Mouse (Mus musculus) left cerebral cortex, postnatal 25 days (tissue): ENCODE data around the gene Depdc5. TPM values are rescaled to one million over a fixed set of nuclear protein-coding genes. Genes with fewer than 3 reads are reported as not detected.
"Not testable (repeated sequence)": the region's sequence is repeated elsewhere in the genome, so short reads cannot be mapped to it uniquely, and the experiment has no call there.

Experiments used
- DNase-seq, 2 experiments: peaks; one replicate each; pipeline ENCODE4 v3.0.0; 2022; ENCODE audit warnings: low spot score in 2 of 2, mixed read lengths in 1 of 2
- intact Hi-C: fragments of 180-260 bp; cut with DNase I; formaldehyde crosslinking; loops from one replicate; pipeline ENCODE4 v1.15.1; 2025
- total RNA-seq, 2 experiments: library from RNA; stranded (reverse); gene quantifications; 2 replicates each; pipeline ENCODE4 v1.2.3; 2021

Depdc5 gene
- total RNA-seq, result 10 to 100 TPM; 62.2 to 68.6 TPM

DNA sequence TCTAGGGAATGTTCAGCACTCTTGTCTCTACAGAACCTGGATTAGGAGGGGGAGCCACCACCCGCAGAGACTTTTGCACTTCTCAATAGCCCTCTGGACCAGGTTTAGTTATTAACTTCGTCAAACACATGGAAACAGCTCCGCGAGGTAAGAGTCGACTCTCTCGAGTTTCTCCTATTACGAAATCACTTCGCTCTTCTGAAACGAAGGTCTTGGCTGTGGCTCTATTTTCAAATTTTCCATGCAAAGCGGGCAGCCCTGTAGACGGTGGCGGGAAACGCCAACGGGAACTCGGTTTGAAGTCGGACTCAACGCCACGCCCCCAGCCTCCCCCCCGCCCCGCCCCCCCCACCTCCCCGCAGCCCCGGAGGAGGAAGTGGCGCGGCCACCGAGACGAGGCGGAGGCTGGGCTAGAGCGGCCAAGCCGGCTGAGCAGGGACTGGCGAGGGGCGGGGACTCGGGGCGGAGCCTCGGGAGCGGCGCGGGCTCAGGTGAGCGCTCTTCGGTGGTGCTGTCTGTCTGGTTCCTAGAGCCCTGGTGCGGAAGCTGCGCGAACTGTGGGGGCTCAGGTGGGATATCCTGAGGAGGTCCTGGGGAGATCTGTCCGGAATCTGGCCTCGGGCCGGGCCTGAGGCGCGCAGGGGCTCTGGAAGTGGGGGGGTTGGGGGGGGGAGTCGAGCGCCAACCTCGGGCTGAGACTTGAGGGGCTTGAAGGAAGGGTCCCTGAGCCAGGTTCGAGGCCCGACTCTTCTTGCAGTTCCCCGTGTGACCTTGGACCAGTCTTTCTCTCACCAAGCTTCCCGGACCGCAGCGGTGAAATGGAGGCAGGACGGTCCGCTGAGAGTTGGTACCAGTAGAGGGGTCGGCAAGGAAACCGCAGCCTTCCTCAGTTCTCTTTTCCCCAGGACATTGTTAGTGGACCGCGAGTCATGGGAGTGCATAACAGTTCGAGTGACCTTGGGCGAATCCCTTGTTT lies at the start of gene Depdc5:
TSS of gene Depdc5 (plus strand) at position 449 of the 976 bp plus-strand sequence.
- intact Hi-C loops, result loop anchor here (5.0 kb wide), 1 partner anchor 169 kb away; no protein-coding TSS in a partner anchor
- peak; percentile 89 to 91 for DNase-seq

DNA sequence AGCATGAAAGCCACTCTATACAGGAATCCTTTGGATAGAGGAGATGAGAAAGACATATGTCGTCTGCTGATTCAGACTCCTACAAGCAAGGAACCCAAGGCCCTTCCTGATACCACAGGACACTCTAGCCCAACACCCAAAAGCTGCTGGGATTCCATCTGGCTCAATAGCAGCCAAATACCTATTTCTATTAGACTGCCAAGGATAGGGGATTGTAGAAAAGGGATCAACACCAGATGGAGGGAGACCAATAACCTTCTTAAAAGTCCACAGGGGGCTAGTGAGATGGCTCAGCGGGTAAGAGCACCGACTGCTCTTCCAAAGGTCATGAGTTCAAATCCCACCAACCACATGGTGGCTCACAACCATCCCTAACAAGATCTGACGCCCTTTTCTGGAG lies 48.1 kb upstream of the Depdc5 start:
- DNase-seq, result no peak
- intact Hi-C loops, result no loop called here

DNA sequence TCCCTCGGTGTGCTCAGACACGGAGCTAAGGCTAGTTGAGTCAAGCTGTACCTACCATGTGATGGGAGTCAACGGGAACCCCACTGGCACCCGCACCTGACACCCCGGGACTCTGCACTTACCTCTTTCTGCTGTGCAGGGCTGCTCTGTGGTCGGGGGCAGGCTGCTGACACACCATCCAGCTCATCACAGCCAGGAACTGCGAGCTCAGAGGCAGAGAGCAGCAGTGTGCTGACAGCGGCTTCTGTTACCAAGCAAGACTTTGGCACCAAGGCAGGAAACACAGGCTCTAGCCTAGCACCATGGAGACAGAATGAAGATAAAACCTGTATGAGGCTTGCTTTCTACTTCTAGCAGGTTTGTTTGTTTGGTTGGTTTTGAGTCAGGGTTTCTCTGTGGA lies 43.0 kb upstream of the Depdc5 start:
- peak in 1 of 2 experiments; percentile 27 for DNase-seq
- intact Hi-C loops, result no loop called here

DNA sequence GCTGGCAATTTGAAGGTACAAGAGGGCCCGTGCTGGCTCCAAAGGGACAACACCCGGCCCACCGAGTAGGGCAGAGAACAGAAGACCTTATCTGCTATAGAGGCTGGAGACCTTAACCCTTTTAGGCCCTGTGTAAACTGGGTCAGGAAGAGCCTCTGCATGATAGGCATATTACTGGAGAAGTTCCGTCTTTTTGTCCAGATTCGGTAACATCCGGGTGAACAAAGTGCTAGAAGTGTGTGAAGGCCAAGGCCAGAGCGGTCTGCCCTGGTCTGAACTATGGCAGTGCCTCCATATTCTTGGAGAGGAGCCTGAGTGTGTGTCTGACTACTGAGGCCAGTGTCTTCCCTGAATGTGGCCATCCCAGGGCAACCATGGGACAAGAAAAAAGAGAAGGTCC lies 36.5 kb upstream of the Depdc5 start, which contains the start of gene Gm20671:
TSS of gene Gm20671 (minus strand) at position 101 of the 400 bp plus-strand sequence.
- DNase-seq, result no peak
- intact Hi-C loops, result no loop called here

DNA sequence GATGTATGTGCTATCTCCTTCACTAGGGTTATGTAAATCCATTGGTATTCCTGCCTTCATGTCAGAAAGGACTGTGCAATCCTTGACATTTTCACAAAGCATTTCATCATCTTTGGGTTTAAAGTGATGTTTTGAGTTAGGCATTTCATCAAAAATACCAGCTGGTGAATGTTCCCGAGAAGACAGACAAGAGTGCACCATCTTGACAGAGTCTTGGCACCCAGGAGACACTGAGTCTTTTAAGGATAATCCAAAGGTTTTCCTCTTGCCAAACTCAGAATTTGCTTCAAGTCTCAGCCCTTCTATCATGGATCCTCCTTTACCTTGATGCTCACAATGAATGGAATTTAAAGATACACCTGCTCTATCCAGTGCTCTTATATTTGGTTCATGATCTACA lies 34.7 kb upstream of the Depdc5 start:
- intact Hi-C loops, result not testable (repeated sequence)
- DNase-seq, result peak in 1 of 2 experiments; percentile 8

DNA sequence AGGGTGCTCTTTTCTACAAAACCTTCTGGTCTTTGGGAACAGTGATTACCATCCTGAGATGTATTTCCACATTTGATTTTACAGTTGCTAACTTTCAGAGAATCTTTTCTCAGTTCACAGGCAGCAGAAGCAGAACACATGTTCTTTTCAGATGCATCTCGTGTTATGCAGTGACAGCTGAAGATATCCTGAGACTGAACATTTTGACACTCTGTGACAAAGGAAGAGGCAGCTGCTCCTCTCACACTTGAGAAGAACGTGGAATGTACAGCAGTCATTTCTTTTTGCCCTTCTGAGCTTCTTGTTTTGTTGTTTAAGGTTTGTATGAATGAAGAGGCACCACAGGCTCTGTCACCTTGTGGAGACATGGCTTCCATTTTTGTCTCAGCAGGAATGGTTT lies 33.4 kb upstream of the Depdc5 start:
- DNase-seq, result no peak
- intact Hi-C loops, result no loop called here

DNA sequence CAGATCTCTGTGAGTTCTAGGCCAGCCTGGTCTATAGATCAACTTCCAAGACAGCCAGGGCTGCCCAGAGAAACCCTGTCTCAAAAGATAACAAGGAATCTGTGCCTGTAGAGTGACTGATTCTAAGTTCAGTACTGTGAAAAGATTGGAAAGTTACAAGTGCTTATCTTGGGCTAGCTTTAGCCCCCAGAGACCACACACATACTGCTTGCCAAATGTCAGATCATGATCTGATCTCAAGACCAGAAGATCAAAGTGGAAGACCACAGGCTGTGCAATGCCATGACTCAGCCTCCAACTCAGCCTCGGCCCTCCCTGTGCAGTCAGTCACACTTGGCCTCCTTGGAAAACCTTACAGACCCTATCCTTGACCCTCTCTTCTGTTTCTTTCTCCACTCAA lies 29.0 kb upstream of the Depdc5 start:
- DNase-seq, result no peak
- intact Hi-C loops, result no loop called here

DNA sequence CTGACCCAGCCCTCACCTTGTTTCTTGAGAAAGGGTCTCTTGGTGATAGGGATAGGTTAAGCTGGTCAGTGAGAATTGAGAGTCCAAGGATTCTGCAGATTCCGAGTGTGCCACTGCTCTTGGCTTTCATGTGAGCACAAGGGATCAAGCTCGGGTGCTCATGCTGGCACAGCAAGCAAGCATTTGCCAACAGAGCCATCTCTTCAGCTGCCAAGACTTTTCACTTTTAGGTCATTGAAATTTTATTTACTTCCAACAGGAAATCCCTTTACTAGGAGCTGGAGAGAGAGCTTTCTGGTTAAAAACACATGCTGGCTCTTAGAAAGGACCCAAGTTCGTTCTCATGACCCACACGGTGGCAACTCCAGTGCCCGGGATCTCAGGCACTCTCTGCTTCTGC lies 26.5 kb upstream of the Depdc5 start:
- no peak for DNase-seq
- intact Hi-C loops, result no loop called here

DNA sequence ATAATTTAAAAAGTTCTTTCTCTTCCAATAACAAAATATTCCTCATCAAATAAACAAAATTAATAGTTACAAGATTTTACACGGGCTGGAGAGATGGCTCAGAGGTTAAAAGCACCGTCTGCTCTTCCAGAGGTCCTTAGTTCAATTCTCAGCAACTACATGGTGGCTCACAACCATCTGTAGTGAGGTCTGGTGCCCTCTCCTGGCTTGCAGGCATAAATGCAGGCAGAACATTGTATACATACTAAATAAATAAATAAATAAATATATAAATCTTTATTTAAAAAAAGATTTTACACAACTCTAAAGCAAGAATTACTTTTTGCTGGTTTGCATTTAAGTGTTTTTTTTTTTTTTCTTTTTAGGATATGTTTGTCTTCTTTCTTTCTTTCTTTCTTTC lies 23.5 kb upstream of the Depdc5 start:
- intact Hi-C loops, result no loop called here
- DNase-seq, result no peak

DNA sequence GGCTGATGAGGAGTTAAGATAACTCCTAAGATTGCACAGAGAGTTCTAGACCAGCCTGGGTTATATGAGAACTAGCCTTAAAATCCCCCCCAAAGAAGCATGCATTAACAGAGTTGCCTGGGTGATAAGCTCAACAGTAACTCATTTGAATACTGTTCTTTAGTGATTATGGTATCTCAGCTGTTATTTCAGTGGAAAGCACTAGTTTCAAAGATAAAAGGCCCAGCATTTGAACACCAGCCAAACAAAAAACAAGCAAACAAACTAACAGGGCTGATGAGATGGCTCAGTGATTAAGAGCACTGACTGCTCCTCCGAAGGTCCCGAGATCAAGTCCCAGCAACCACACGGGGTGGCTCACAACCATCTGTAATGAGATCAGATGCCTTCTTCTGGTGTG lies 14.3 kb upstream of the Depdc5 start:
- no peak for DNase-seq
- intact Hi-C loops, result no loop called here

DNA sequence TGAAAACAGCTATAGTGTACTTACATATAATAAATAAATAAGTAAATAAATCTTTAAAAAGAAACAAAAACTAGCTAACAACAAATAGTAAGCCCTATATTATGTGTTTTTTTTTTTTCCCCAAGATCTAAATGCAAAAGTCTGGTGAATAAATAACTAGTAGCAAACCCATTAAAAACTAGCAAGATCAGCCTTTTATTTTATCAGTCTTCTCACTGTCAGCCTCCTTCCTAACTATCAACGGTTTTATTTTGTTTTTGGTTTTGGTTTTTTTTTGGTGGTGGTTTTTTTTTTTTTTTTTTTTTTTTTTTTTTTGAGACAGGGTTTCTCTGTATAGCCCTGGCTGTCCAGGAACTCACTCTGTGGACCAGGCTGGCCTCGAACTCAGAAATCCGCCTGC lies 13.9 kb upstream of the Depdc5 start:
- DNase-seq, intact Hi-C loops: not testable (repeated sequence)

DNA sequence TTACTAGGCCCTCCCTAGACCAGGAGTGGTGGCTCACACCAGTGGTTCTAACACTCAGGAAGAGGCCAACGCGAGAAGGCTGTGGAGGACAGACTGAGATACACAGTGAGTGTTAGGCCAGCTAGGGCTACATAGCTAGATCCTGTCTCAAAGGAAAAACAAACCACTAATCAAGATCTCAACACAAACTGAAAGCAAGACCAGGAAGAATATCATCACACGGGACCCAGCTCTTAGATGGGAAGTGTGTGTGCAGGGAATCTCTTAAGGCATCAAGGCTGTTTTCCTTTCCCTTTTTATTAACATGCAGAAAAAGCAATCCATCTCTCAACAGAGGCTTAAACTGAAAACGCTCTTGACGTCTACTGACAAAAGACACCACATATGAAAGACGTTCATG lies 11.5 kb upstream of the Depdc5 start:
- no peak for DNase-seq
- intact Hi-C loops, result loop anchor here (5.0 kb wide), 1 partner anchor 65 kb away; the partner anchor contains the start of gene Pisd

DNA sequence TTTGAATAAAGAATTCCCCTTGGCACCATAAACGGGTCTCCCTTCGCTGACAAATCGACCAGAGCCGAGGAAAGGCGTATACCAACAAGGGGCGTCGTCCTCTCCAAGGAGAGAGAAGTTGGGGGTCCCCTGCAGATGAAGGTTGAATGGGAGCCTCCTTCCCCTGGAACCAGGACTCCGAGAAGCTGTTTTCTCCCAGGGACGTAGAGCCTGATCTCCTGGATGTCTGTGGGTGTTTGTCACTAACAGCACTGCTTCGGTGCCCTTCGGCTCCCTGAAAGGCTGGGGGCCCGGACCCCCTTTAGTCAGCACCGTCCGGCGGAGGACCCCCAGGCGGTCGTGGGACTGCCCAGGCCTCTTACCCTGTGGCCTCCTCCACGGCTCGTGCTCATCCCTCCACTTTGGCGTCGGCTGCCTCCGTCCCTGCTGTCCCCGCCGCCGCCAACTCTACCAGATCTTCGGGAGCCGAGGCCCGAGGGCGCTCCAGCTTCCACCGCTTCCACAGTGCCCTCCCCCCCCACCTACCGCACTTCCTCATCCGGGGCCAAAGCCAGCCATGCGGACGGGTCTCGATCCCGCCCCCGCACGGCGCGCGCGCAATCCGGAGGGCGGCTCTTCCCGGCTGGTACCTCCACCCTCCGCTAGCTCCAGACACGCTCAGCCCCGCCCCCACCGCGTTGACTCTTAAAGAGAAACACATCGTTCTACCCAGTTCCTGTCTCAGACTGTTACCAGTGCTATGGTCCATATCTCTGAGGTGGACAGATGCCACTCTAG lies 9.6 kb upstream of the Depdc5 start, which contains the start of gene Prr14l:
TSS of gene Prr14l (minus strand) at position 526 of the 777 bp plus-strand sequence.
- peak; percentile 99 for DNase-seq

DNA sequence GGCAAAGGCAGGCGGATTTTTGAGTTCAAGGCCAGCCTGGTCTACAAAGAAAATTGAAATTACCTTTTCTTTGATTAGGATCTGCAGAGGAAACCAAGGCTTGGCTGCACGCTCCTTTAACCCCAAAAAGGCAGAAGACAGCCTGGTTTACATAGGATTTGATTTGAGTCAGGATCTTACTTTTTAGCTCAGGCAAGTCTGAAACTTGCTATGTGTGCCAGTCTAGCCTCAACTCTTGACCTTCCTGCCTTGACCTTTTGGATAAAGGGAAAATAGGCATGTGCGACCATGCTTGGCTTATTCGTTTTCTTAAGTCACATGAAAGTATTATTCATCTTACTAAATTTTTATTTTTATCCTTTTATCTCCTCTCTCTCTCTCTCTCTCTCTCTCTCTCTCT lies 8.7 kb upstream of the Depdc5 start:
- DNase-seq, result no peak
- intact Hi-C loops, result loop anchor here (2.0 to 5.0 kb wide), 2 partner anchors 68 to 140 kb away; partner anchors contain the start of gene Pisd

More for the DNA sequence above, 9.6 kb upstream of the Depdc5 start, which contains the start of gene Prr14l:
- intact Hi-C loops, result loop anchor here (2.0 to 5.0 kb wide), 2 partner anchors 67 to 139 kb away; partner anchors contain the start of gene Pisd

DNA sequence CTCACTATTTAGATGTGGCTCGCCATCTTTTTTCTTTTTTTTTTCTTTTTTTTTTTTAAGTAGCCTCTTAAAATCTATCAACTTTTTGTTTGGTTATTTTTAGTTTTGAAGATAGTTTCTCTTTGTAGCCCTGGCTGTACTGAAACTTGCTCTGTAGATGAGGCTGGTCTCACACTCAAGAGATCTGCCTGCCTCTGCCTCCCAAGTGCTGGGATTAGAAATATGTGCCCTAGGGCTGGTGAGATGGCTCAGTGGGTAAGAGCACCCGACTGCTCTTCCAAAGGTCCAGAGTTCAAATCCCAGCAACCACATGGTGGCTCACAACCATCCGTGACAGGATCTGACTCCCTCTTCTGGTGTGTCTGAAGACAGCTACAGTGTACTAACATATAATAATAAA lies 8.2 kb upstream of the Depdc5 start:
- intact Hi-C loops, result loop anchor here (2.0 kb wide), 1 partner anchor 140 kb away; no protein-coding TSS in a partner anchor
- DNase-seq, result not testable (repeated sequence)

DNA sequence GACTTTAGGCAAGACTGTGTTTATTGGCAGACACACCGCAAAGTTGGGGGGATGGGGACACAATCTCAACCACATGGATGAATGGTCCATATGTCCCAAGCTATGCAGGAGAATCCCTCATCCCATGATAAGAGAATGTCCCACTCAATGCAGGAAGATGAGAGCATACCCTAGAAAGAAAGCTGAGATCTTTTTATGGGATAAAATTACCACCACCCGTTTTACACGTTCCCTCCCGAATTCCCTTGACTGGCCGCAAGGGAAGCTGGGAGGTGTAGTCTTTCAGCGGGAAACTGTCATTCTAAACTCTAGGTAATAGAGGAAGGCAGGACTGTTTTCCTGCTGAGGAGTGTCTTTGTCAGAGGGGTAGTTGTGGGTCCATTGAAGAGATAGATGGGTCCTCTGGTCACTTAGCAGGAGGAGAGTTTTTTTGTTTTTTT lies 5.7 kb upstream of the Depdc5 start:
- intact Hi-C loops, result no loop called here
- peak; percentile 56 to 73 for DNase-seq

DNA sequence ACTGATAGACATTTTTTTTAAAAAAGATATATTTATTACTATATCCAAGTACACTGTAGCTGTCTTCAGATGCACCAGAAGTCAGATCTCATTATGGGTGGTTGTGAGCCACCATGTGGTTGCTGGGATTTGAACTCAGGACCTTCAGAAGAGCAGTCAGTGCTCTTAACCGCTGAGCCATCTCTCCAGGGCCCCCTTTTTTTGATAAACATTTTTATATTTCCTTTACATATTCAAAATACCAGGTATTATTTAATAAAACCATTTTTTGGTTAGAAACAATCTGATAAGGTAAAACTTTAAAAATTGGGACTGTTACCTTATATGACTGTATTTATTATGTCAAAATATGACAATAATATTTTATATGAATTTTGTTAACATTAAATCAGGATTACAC lies 2.4 kb upstream of the Depdc5 start:
- intact Hi-C loops, result loop anchor here (5.0 kb wide), 1 partner anchor 171 kb away; no protein-coding TSS in a partner anchor
- no peak for DNase-seq

DNA sequence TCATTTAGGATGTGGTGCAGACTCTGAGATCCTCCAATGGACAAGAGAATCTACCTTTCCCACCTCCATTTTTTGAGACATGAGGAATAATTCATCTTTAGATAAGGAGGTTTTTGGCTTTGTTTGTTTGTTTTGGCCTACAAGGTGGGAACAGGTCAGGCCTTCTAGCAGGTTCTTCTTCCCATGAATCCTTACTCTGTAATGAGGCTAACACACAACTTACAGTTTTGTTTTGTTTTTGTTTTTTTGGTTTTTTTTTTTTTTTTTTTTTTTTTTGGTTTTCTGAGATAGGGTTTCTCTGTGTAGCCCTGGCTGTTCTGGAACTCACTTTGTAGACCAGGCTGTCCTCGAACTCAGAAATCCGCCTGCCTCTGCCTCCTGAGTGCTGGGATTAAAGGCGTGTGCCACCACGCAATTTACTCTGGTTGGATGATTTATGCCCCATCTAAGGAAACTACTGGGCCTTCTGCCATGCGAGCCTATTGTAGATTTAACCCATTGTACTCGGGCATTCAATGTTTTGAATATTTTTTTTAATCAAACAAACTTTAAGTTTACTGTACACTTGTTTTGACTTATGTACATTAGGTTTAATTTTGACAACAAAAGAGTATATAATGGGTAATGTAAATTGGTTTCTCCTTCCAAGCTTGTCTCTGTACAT lies 900 bp upstream of the Depdc5 start:
- intact Hi-C loops, result loop anchor here (5.0 kb wide), 1 partner anchor 170 kb away; no protein-coding TSS in a partner anchor
- DNase-seq, result no peak

DNA sequence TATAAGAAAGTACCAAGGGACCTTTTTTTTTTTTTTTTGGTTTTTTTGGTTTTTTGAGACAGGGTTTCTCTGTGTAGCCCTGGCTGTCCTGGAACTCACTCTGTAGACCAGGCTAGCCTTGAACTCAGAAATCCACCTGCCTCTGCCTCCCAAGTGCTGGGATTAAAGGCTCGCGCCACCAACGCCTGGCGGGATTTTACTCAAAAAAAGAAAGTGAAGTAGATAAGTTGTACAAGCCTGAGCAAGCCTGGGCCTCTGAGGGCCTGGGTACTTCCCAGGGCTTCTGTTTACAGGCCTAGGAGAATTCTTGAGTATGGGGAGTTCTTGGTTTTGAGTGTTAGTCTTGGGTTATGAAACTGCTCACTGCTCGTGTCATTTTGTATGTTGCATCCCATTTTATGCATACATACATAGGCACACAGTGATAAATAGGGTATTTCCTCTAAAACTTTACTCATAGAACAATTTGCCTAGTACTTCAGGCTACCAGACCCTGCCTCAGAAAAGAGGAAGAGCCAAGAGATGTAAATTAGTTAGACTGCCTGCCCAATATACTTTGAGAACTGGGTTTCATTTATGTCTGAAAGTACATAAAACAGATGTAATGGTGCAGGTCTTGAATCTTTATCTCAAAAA lies 6.0 kb downstream of the Depdc5 start:
- no peak for DNase-seq
- intact Hi-C loops, result no loop called here
